Mouse (Mus musculus): ENCODE measurements around the gene Gm5941. TPM values are rescaled to one million over a fixed set of nuclear protein-coding genes. Genes with fewer than 3 reads are reported as not detected.

Gm5941 gene
- not detected for polyA plus RNA-seq (2017; shearing (Covaris generic))

DNA sequence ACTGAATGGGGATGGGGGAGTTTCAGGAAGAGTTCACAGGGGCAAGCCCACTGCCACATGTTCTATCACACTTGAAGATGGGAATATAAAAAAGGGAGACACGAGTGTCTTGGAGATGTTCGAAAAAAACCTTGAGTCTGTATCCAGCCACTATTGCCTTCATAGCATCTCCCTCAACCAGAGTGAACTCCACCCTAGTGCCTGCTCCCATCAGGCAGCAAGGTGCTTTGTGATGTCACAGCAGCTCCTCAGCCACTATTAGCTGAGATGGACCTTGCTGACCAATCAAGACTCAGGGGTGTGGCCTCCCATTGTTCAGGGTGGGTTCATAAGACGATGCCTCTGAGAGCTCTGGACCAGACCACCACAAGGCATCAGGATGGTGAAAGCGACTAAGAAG, at the start of gene Gm5941:
Gm5941 (plus strand) TSS at position 301 of the 400 bp plus-strand sequence.

Other genes starting within 250 kb of the Gm5941 start
- gene Mageb18, start 109.6 kb downstream of the Gm5941 start, polyA plus RNA-seq (2017; shearing (Covaris generic)): not detected